Mouse (Mus musculus): ENCODE measurements around the gene Ube2h.

Gene Ube2h

GRCm38 (mm10) chr6:30224693-30225092 is 79.6 kb downstream of the Ube2h start:
- in situ Hi-C loops (cut with MboI; ENCODE audit: low pct_unique_long_range_greater_than_20kb in 1 of 2, low sequenced_read_pairs in 2 of 2, unreplicated experiment in 1 of 2), result loop anchor here (10.0 kb wide), 1 partner anchor 130 kb away; no protein-coding TSS in a partner anchor

GRCm38 (mm10) chr6:30222321-30222720 is 82.0 kb downstream of the Ube2h start:
- in situ Hi-C loops (cut with MboI; ENCODE audit: low pct_unique_long_range_greater_than_20kb in 1 of 2, low sequenced_read_pairs in 2 of 2, unreplicated experiment in 1 of 2), result loop anchor here (10.0 kb wide), 1 partner anchor 132 kb away; no protein-coding TSS in a partner anchor

GRCm38 (mm10) chr6:30217581-30217980 is 86.8 kb downstream of the Ube2h start:
- in situ Hi-C loops (cut with MboI; ENCODE audit: low pct_unique_long_range_greater_than_20kb in 1 of 2, low sequenced_read_pairs in 2 of 2, unreplicated experiment in 1 of 2), result no loop called here

- in situ Hi-C loops (cut with MboI; ENCODE audit: low pct_unique_long_range_greater_than_20kb in 1 of 2, low sequenced_read_pairs in 2 of 2, unreplicated experiment in 1 of 2), result no loop called here
Observed at GRCm38 (mm10) chr6:30212468-30212867, 91.9 kb downstream of the Ube2h start.

GRCm38 (mm10) chr6:30211641-30212455 is 92.5 kb downstream of the Ube2h start:
- in situ Hi-C loops (cut with MboI; ENCODE audit: low pct_unique_long_range_greater_than_20kb in 1 of 2, low sequenced_read_pairs in 2 of 2, unreplicated experiment in 1 of 2), result no loop called here

GRCm38 (mm10) chr6:30210788-30211187 is 93.6 kb downstream of the Ube2h start:
- in situ Hi-C loops (cut with MboI; ENCODE audit: low pct_unique_long_range_greater_than_20kb in 1 of 2, low sequenced_read_pairs in 2 of 2, unreplicated experiment in 1 of 2), result no loop called here

- in situ Hi-C loops (cut with MboI; ENCODE audit: low pct_unique_long_range_greater_than_20kb in 1 of 2, low sequenced_read_pairs in 2 of 2, unreplicated experiment in 1 of 2), result loop anchor here in 1 of 2 experiments (5.0 to 10.0 kb wide), 3 partner anchors 117 to 224 kb away; no protein-coding TSS in a partner anchor
Observed at GRCm38 (mm10) chr6:30208844-30209243, 95.5 kb downstream of the Ube2h start.

- in situ Hi-C loops (cut with MboI; ENCODE audit: low pct_unique_long_range_greater_than_20kb in 1 of 2, low sequenced_read_pairs in 2 of 2, unreplicated experiment in 1 of 2), result loop anchor here in 1 of 2 experiments (5.0 to 10.0 kb wide), 3 partner anchors 113 to 221 kb away; no protein-coding TSS in a partner anchor
Observed at GRCm38 (mm10) chr6:30205587-30206202, 98.6 kb downstream of the Ube2h start.

GRCm38 (mm10) chr6:30205180-30205538 is 99.2 kb downstream of the Ube2h start:
- in situ Hi-C loops (cut with MboI; ENCODE audit: low pct_unique_long_range_greater_than_20kb in 1 of 2, low sequenced_read_pairs in 2 of 2, unreplicated experiment in 1 of 2), result loop anchor here in 1 of 2 experiments (5.0 to 10.0 kb wide), 3 partner anchors 113 to 220 kb away; no protein-coding TSS in a partner anchor

- in situ Hi-C loops (cut with MboI; ENCODE audit: low pct_unique_long_range_greater_than_20kb in 1 of 2, low sequenced_read_pairs in 2 of 2, unreplicated experiment in 1 of 2), result loop anchor here (5.0 to 10.0 kb wide), 5 partner anchors 37 to 220 kb away; no protein-coding TSS in a partner anchor
Observed at GRCm38 (mm10) chr6:30204383-30205179, 99.8 kb downstream of the Ube2h start.

- in situ Hi-C loops (cut with MboI; ENCODE audit: low pct_unique_long_range_greater_than_20kb in 1 of 2, low sequenced_read_pairs in 2 of 2, unreplicated experiment in 1 of 2), result no loop called here
Observed at GRCm38 (mm10) chr6:30196143-30196542, 108.2 kb downstream of the Ube2h start.

GRCm38 (mm10) chr6:30195656-30196055 is 108.7 kb downstream of the Ube2h start:
- in situ Hi-C loops (cut with MboI; ENCODE audit: low pct_unique_long_range_greater_than_20kb in 1 of 2, low sequenced_read_pairs in 2 of 2, unreplicated experiment in 1 of 2), result no loop called here

GRCm38 (mm10) chr6:30183624-30184023 is 120.7 kb downstream of the Ube2h start:
- in situ Hi-C loops (cut with MboI; ENCODE audit: low pct_unique_long_range_greater_than_20kb in 1 of 2, low sequenced_read_pairs in 2 of 2, unreplicated experiment in 1 of 2), result no loop called here

GRCm38 (mm10) chr6:30182038-30182437 is 122.3 kb downstream of the Ube2h start:
- in situ Hi-C loops (cut with MboI; ENCODE audit: low pct_unique_long_range_greater_than_20kb in 1 of 2, low sequenced_read_pairs in 2 of 2, unreplicated experiment in 1 of 2), result no loop called here

GRCm38 (mm10) chr6:30180321-30180720 is 124.0 kb downstream of the Ube2h start:
- in situ Hi-C loops (cut with MboI; ENCODE audit: low pct_unique_long_range_greater_than_20kb in 1 of 2, low sequenced_read_pairs in 2 of 2, unreplicated experiment in 1 of 2), result no loop called here

GRCm38 (mm10) chr6:30179046-30179445 is 125.3 kb downstream of the Ube2h start:
- in situ Hi-C loops (cut with MboI; ENCODE audit: low pct_unique_long_range_greater_than_20kb in 1 of 2, low sequenced_read_pairs in 2 of 2, unreplicated experiment in 1 of 2), result no loop called here

- in situ Hi-C loops (cut with MboI; ENCODE audit: low pct_unique_long_range_greater_than_20kb in 1 of 2, low sequenced_read_pairs in 2 of 2, unreplicated experiment in 1 of 2), result no loop called here
Observed at GRCm38 (mm10) chr6:30178023-30178639, 126.2 kb downstream of the Ube2h start.

- in situ Hi-C loops (cut with MboI; ENCODE audit: low pct_unique_long_range_greater_than_20kb in 1 of 2, low sequenced_read_pairs in 2 of 2, unreplicated experiment in 1 of 2), result no loop called here
Observed at GRCm38 (mm10) chr6:30177305-30177704, 127.0 kb downstream of the Ube2h start.

Measured in mouse embryonic stem cell (cell line).